23 mouse cellular contexts compared by ENCODE assay signal in genomic region chr13:32717709-32718108, GRCm38 (mm10).
DNase-seq lines count a peak whose midpoint lies in the region; ATAC-seq and TF ChIP-seq lines count a peak whose summit lies in the region.
"Had no signal": no experiment of that assay in that cellular context is flagged by ENCODE, and none has a peak within 500 bp of the region (broad histone marks: within the 10 kb centered on the region; RNA-seq: fewer than 3 reads in every experiment).

No protein-coding gene starts in this region.

- ATAC-seq in embryonic facial prominence, embryonic 14.5 days (ENCODE audit: low read depth), result peak; percentile 41; the same call in 1 of the 2 replicates
- ATAC-seq in kidney, postnatal 0 days (replicated peaks; ENCODE audit: low FRiP score, low read depth), result no peak
- ATAC-seq in kidney, embryonic 16.5 days (ENCODE audit: low FRiP score, low TSS enrichment), result no peak
- ATAC-seq in limb, embryonic 14.5 days (ENCODE audit: low FRiP score, low read depth), result peak; percentile 55; the same call in 1 of the 2 replicates
- ATAC-seq in midbrain, embryonic 14.5 days (ENCODE audit: low FRiP score, low TSS enrichment), result no peak
- ATAC-seq: activated CD4-positive, CD25-positive, alpha-beta regulatory T cell, adult 4 months; CD4-positive, CD25-positive, alpha-beta regulatory T cell, adult 4 months; forebrain, embryonic 13.5 days; forebrain, embryonic 15.5 days; forebrain, postnatal 0 days; Patski had no signal

- H3K36me3 ChIP-seq in embryonic facial prominence, embryonic 14.5 days (ENCODE audit: control insufficient read depth, insufficient read depth, low read length), result no peaks in the 10 kb centered on the region
- H3K36me3 ChIP-seq in embryonic facial prominence, embryonic 10.5 days (replicated peaks), result no peaks in the 10 kb centered on the region
- H3K36me3 ChIP-seq in kidney, postnatal 0 days (ENCODE audit: insufficient read depth, low read length), result no peaks in the 10 kb centered on the region
- no peaks in the 10 kb centered on the region for H3K36me3 ChIP-seq in kidney, embryonic 16.5 days (ENCODE audit: insufficient read depth, low read length)
- no peaks in the 10 kb centered on the region for H3K36me3 ChIP-seq in limb, embryonic 14.5 days (ENCODE audit: control insufficient read depth, insufficient read depth, low read length)
- H3K36me3 ChIP-seq in midbrain, embryonic 14.5 days (ENCODE audit: control insufficient read depth, insufficient read depth, low read length), result no peaks in the 10 kb centered on the region
- H3K36me3 ChIP-seq: embryonic facial prominence, embryonic 13.5 days; forebrain, embryonic 15.5 days; G1E had no signal

- H3K27ac ChIP-seq in embryonic facial prominence, embryonic 14.5 days (replicated peaks; ENCODE audit: low read depth, low read length), result no peak overlapping the region
- H3K27ac ChIP-seq in embryonic facial prominence, embryonic 10.5 days (replicated peaks), result no peak overlapping the region
- H3K27ac ChIP-seq in kidney, postnatal 0 days, result 0 out of 2 replicates have a peak overlapping the region, but pooled peaks have one; percentile 15
- no peak overlapping the region for H3K27ac ChIP-seq in kidney, embryonic 16.5 days (ENCODE audit: low read length)
- H3K27ac ChIP-seq in limb, embryonic 14.5 days (replicated peaks; ENCODE audit: low read depth, low read length), result no peak overlapping the region
- H3K27ac ChIP-seq in midbrain, embryonic 14.5 days (replicated peaks; ENCODE audit: low read depth, low read length), result no peak overlapping the region
- H3K27ac ChIP-seq: embryonic facial prominence, embryonic 13.5 days; forebrain, embryonic 13.5 days; forebrain, embryonic 15.5 days had no signal

- no peaks in the 10 kb centered on the region for H3K27me3 ChIP-seq in embryonic facial prominence, embryonic 14.5 days (replicated peaks; ENCODE audit: control insufficient read depth, insufficient read depth, low read length)
- H3K27me3 ChIP-seq in embryonic facial prominence, embryonic 10.5 days (replicated peaks; ENCODE audit: low read depth, poor library complexity, severe bottlenecking), result no peaks in the 10 kb centered on the region
- no peaks in the 10 kb centered on the region for H3K27me3 ChIP-seq in kidney, postnatal 0 days (ENCODE audit: insufficient read depth, low read length)
- H3K27me3 ChIP-seq in kidney, embryonic 16.5 days (ENCODE audit: insufficient read depth, low read length), result no peaks in the 10 kb centered on the region
- no peaks in the 10 kb centered on the region for H3K27me3 ChIP-seq in limb, embryonic 14.5 days (ENCODE audit: control insufficient read depth, insufficient read depth, low read length)
- H3K27me3 ChIP-seq in midbrain, embryonic 14.5 days (ENCODE audit: control insufficient read depth, insufficient read depth, low read length), result no peaks in the 10 kb centered on the region
- H3K27me3 ChIP-seq: CH12.LX; embryonic facial prominence, embryonic 13.5 days; forebrain, embryonic 13.5 days; forebrain, embryonic 15.5 days had no signal

- H3K4me2 ChIP-seq in embryonic facial prominence, embryonic 14.5 days (ENCODE audit: low read depth, low read length), result no peak overlapping the region
- no peak overlapping the region for H3K4me2 ChIP-seq in kidney, postnatal 0 days (ENCODE audit: low read length)
- H3K4me2 ChIP-seq in kidney, embryonic 16.5 days (replicated peaks; ENCODE audit: low read depth, low read length), result no peak overlapping the region
- no peak overlapping the region for H3K4me2 ChIP-seq in limb, embryonic 14.5 days (replicated peaks; ENCODE audit: low read depth, low read length, severe bottlenecking)
- H3K4me2 ChIP-seq in midbrain, embryonic 14.5 days (ENCODE audit: low read length), result no peak overlapping the region
- H3K4me2 ChIP-seq: embryonic facial prominence, embryonic 13.5 days; forebrain, embryonic 13.5 days; forebrain, embryonic 15.5 days had no signal

- 72% methylated on average over 5 of the region's 5 CpGs for WGBS in embryonic facial prominence, embryonic 14.5 days
- 87% methylated on average over 5 of the region's 5 CpGs for WGBS in embryonic facial prominence, embryonic 10.5 days
- WGBS in kidney, postnatal 0 days, result 54% methylated on average over 5 of the region's 5 CpGs
- 65% methylated on average over 5 of the region's 5 CpGs for WGBS in kidney, embryonic 16.5 days
- 67% methylated on average over 5 of the region's 5 CpGs for WGBS in limb, embryonic 14.5 days
- WGBS in midbrain, embryonic 14.5 days, result 84% methylated on average over 5 of the region's 5 CpGs

- H3K4me1 ChIP-seq in embryonic facial prominence, embryonic 14.5 days (ENCODE audit: control insufficient read depth, insufficient read depth, low read length), result no peaks in the 10 kb centered on the region
- H3K4me1 ChIP-seq in embryonic facial prominence, embryonic 10.5 days, result no peaks in the 10 kb centered on the region
- H3K4me1 ChIP-seq in kidney, postnatal 0 days (replicated peaks; ENCODE audit: insufficient read depth, low read length), result no peaks in the 10 kb centered on the region
- peaks cover 12% of the 10 kb centered on the region; the same call in 1 of the 2 replicates for H3K4me1 ChIP-seq in kidney, embryonic 16.5 days (ENCODE audit: insufficient read depth, low read length)
- peaks cover 11% of the 10 kb centered on the region for H3K4me1 ChIP-seq in limb, embryonic 14.5 days (ENCODE audit: control insufficient read depth, insufficient read depth, low read length)
- H3K4me1 ChIP-seq in midbrain, embryonic 14.5 days (ENCODE audit: control insufficient read depth, insufficient read depth, low read length), result no peaks in the 10 kb centered on the region
- H3K4me1 ChIP-seq: embryonic facial prominence, embryonic 13.5 days; forebrain, embryonic 13.5 days; forebrain, embryonic 15.5 days had no signal

- H3K9ac ChIP-seq in embryonic facial prominence, embryonic 14.5 days (ENCODE audit: low read depth, low read length), result no peak overlapping the region
- H3K9ac ChIP-seq in kidney, postnatal 0 days (ENCODE audit: low read depth, low read length), result no peak overlapping the region
- no peak overlapping the region for H3K9ac ChIP-seq in kidney, embryonic 16.5 days (replicated peaks; ENCODE audit: low read length)
- no peak overlapping the region for H3K9ac ChIP-seq in limb, embryonic 14.5 days (ENCODE audit: low read depth, low read length, severe bottlenecking)
- H3K9ac ChIP-seq in midbrain, embryonic 14.5 days (replicated peaks; ENCODE audit: low read length), result no peak overlapping the region
- H3K9ac ChIP-seq: embryonic facial prominence, embryonic 13.5 days; forebrain, embryonic 13.5 days; forebrain, embryonic 15.5 days; forebrain, postnatal 0 days had no signal

- no peak overlapping the region for H3K4me3 ChIP-seq in embryonic facial prominence, embryonic 14.5 days (ENCODE audit: low read depth, low read length)
- no peak overlapping the region for H3K4me3 ChIP-seq in embryonic facial prominence, embryonic 10.5 days
- no peak overlapping the region for H3K4me3 ChIP-seq in kidney, postnatal 0 days (replicated peaks; ENCODE audit: low read depth, low read length)
- H3K4me3 ChIP-seq in kidney, embryonic 16.5 days (ENCODE audit: low read length), result no peak overlapping the region
- H3K4me3 ChIP-seq in limb, embryonic 14.5 days (replicated peaks; ENCODE audit: low read length), result no peak overlapping the region
- no peak overlapping the region for H3K4me3 ChIP-seq in midbrain, embryonic 14.5 days (replicated peaks; ENCODE audit: low read depth, low read length)
- H3K4me3 ChIP-seq: embryonic facial prominence, embryonic 13.5 days; forebrain, embryonic 13.5 days; forebrain, embryonic 15.5 days had no signal

- TF ChIP-seq POLR2A in limb, embryonic 14.5 days (IDR thresholded peaks at IDR 0.05; ENCODE audit: borderline replicate concordance, extremely low read depth, insufficient read depth, insufficient read length), result no peak

- no peaks in the 10 kb centered on the region for H3K9me3 ChIP-seq in embryonic facial prominence, embryonic 14.5 days (ENCODE audit: control insufficient read depth, low read length)
- no peaks in the 10 kb centered on the region for H3K9me3 ChIP-seq in embryonic facial prominence, embryonic 10.5 days
- H3K9me3 ChIP-seq in kidney, postnatal 0 days (replicated peaks; ENCODE audit: low read length), result no peaks in the 10 kb centered on the region
- no peaks in the 10 kb centered on the region for H3K9me3 ChIP-seq in kidney, embryonic 16.5 days (ENCODE audit: low read length)
- no peaks in the 10 kb centered on the region for H3K9me3 ChIP-seq in limb, embryonic 14.5 days (ENCODE audit: control insufficient read depth, low read length)
- no peaks in the 10 kb centered on the region for H3K9me3 ChIP-seq in midbrain, embryonic 14.5 days (ENCODE audit: control insufficient read depth, low read length)
- H3K9me3 ChIP-seq: embryonic facial prominence, embryonic 13.5 days; forebrain, embryonic 13.5 days; forebrain, embryonic 15.5 days; G1E had no signal

- DNase-seq in embryonic facial prominence, embryonic 14.5 days (ENCODE audit: low spot score), result no peak
- DNase-seq in embryonic facial prominence, embryonic 10.5 days (ENCODE audit: low spot score), result no peak
- peak; percentile 48 for DNase-seq in kidney, postnatal 0 days (ENCODE audit: low spot score)
- no peak for DNase-seq in limb, embryonic 14.5 days (ENCODE audit: low spot score)
- no peak for DNase-seq in midbrain, embryonic 14.5 days
- DNase-seq: adrenal gland, adult 8-10 months; adrenal gland, postnatal 14 days; B cell, adult 2 months; cerebellum, adult 11-12 months; cerebellum, adult 2 months; cerebellum, adult 9-10 months; cerebellum, postnatal 10 days; cerebellum, postnatal 25 days; forebrain, postnatal 0 days had no signal

- TF ChIP-seq CTCF in kidney, postnatal 0 days (IDR thresholded peaks at IDR 0.05; ENCODE audit: low read depth), result no peak

Comparison
In these comparisons a context has a peak if more than half of its experiments do, and no peak if none do; other contexts are left out.
1. ATAC-seq: peak in embryonic facial prominence, embryonic 14.5 days (single experiment) and limb, embryonic 14.5 days (single experiment); none in kidney, postnatal 0 days (single experiment), kidney, embryonic 16.5 days (single experiment) and midbrain, embryonic 14.5 days (single experiment).